Mouse (Mus musculus) adrenal gland, postnatal 14 days (tissue): ENCODE results near the gene Dtx3. TPM values are rescaled to one million over a fixed set of nuclear protein-coding genes. Genes with fewer than 3 reads are reported as not detected.
"Not testable (repeated sequence)": the region's sequence is repeated elsewhere in the genome, so short reads cannot be mapped to it uniquely, and the experiment has no call there.

ENCODE experiments used
- DNase-seq: peaks from one replicate; pipeline ENCODE4 v3.0.0; 2021; ENCODE audit warnings: mixed read lengths
- total RNA-seq: library from RNA; stranded (reverse); gene quantifications from 2 replicates; pipeline ENCODE4 v1.2.3, GENCODE M21; 2021

Gene Dtx3
- total RNA-seq, 1 experiment from 2014 or later = 60.7 TPM

GRCm38 (mm10) chr10:127165654-127166403 lies 29.7 kb downstream of the Dtx3 start:
- DNase-seq = peak; percentile 50

GRCm38 (mm10) chr10:127165354-127165653 lies 30.2 kb downstream of the Dtx3 start:
- DNase-seq = no peak

DNA sequence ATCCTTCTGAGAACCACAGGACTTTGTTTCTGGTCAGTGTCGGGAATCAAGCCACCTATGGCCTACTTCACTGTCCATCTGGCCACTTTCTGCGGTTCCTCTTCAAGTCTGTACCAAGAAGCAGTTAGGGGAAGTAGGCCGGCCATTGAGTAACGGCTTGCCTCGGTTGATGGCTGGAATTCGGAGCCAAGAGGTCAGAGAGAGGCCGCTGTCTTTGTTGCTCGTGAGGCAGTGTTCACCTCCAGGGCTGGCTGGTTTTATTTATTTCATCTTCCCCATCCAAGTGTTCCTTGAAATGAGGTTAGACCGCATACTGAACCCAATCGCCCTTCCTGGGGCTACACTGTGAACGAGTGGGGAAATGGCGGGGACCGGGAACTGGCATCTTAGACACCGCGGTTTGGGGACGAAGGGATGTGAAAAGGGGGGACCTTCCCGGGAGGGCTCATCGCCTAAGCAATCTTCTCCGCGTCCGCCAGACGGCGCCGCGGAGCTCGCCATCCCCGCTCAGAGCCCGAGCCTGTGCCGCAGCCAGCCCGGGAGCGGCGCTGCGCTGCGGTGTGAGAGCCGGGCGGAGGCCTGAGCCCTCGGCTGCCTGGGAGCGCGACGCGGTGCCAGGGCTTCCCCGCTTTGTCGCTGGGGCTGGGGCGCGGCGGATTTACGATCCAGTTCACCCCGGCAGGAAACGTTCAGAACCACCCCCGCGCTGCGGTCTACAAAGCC lies 30.7 kb downstream of the Dtx3 start, which contains the start of gene B4galnt1:
Gene B4galnt1 (plus strand): TSS at position 595 of the 723 bp plus-strand sequence.
- DNase-seq = peak; percentile 84

DNA sequence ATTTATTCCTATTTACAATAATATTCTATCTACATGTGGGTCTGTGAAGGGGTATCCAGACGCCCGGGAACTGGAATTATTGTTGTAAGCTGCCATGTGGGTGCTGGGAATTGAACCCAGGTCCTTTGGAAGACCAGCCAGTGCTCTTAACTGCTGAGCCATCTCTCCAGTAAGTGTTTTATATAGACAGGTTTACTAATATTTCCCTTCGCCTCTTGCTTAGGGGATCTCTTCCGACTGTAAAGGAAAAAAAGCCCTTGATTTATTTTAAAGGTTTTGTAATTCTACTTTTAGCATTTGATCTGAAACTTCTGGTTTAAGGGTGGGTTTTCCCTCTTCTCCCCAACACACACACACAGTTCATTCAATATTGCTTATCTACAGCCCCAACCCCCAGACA lies 31.3 kb downstream of the Dtx3 start:
- DNase-seq = no peak

- not testable (repeated sequence) for DNase-seq
Measured at GRCm38 (mm10) chr10:127162771-127163261, 32.7 kb downstream of the Dtx3 start.

- DNase-seq = no peak
Measured at GRCm38 (mm10) chr10:127160728-127161127, 34.8 kb downstream of the Dtx3 start.

DNA sequence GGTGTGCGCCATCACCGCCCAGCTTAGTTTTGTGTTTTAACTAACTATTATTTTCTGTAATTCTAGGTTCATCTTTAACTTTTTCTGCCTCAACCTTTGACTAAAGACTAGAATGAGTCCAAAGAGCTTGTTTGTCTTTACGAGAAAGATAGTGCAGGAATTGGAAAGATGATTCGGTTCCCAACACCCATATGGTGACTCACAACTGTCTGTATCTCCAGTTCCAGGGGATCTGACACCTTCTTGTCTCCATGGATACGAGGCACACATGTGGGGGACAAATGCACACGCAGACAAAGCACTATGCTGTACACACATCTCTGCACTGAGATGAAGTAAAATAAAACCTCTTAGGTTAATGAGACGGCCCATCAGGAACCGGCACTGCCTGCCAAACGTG lies 35.4 kb downstream of the Dtx3 start:
- no peak for DNase-seq

DNA sequence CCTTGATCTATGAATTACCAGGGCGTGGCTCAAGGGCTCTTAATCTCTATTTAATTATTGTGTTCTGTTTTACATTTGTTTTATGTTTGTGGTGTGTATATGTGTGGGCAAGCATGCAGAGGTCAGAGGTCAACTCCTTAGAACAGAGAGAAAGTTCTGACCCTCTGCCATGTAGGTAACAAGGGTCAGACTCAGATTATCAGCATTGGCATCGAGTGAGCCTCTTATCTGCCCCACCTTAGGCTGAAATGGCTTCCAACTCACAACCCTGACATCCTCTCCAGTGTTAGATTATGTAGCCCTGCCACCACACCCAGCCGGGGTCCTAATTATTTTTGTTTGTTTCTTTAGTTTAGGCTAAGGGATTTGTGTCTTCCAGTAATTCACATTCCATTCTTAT lies 37.1 kb downstream of the Dtx3 start:
- DNase-seq = no peak

- no peak for DNase-seq
Measured at GRCm38 (mm10) chr10:127156511-127156910, 39.0 kb downstream of the Dtx3 start.

DNA sequence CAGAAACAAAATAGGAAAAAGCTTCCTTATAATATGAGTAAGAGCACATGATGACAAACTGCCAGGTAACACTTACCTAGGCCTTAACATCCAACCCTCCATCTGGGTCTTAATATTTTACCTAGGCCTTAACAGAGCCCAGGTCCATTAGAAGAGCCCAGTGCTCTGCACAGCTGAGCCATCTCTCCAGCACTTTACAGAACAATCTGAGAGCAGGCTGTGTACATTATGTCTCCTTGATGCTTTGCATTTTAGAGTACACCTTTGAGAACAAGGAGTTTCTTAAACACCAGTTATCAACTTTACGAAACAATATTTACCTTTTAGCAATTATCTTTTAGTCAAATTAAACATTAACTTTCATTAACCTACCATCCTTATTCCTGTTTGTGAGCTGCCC lies 39.4 kb downstream of the Dtx3 start:
- DNase-seq = no peak

GRCm38 (mm10) chr10:127154652-127155051 lies 40.9 kb downstream of the Dtx3 start:
- DNase-seq = no peak

- no peak for DNase-seq
Measured at GRCm38 (mm10) chr10:127154241-127154640, 41.3 kb downstream of the Dtx3 start.

GRCm38 (mm10) chr10:127153323-127153722 lies 42.2 kb downstream of the Dtx3 start:
- DNase-seq = no peak

GRCm38 (mm10) chr10:127152556-127152955 lies 43.0 kb downstream of the Dtx3 start:
- DNase-seq = not testable (repeated sequence)

DNA sequence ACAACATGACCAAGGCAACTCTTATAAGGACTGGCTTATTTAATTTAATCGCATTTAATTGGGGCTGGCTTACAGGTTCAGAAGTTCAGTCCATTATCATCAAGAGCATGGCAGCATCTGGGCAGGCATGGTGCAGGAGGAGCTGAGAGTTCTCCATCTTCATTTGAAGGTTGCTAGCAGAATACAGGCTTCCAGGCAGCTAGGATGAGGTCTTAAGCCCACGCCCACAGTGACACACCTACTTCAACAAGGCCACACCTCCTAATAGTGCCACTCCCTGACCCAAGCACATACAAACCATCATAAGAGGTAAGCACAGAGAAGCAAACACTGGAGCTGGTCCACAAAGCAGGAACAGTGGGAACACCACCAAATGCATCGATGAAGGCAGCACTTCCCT lies 44.3 kb downstream of the Dtx3 start:
- DNase-seq = not testable (repeated sequence)

DNA sequence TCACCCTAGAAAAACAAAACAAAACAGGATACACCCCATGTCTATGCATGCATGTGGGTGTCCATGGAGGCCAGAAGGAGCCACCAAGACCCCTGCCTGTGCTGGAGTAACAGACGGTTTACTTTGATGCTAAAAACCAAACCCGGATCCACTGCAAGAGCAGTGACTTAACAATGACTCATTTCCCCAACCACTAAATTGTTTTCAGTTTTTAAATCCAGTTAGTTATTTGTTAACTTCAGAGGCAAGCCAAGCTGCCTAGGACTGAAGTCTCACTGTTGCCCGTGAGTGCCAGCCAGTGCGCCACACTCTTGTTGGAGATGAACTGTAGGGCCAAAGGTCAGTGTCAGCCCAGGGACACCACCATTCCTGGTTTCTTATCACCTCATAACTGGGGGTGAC lies 45.1 kb downstream of the Dtx3 start:
- DNase-seq = no peak

GRCm38 (mm10) chr10:127147135-127147534 lies 48.4 kb downstream of the Dtx3 start:
- peak; percentile 34 for DNase-seq

DNA sequence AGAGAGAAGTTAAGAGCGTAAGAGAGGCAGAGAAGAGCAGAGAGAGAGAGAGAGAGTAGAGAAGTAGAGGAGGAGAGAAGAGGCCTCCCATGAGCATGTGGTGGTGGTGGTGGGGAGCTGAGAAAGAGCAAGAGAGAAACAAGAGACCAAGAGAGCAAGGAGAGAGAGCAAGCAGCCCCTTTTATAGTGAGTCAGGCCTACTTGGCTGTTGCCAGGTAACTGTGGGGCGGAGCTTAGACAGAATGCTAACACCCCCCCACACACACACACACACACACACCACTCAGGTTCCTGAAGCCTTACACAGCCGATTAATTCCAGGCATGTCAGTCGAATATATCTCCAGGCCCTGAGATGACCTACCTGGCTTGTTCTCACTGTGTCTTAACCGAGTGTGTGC lies 50.2 kb downstream of the Dtx3 start:
- DNase-seq = no peak

DNA sequence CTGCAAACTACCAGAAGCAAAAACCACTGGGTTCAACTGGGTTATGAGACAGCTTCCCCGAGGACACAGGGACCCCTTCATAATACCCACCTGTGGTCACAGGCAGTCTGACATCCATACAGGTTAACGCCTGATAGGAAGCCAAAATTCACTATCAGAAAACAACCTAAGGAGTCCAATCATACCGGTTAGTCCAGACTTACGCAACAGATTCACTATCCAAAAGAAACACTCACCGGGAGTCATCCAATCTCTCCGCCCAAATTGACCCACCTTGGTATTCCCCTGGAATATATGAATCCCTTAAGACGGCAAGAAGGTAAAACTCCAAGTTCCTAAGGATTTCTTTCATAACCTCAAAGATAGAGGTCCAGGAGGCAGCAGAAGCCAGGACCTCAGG lies 51.0 kb downstream of the Dtx3 start:
- no peak for DNase-seq

DNA sequence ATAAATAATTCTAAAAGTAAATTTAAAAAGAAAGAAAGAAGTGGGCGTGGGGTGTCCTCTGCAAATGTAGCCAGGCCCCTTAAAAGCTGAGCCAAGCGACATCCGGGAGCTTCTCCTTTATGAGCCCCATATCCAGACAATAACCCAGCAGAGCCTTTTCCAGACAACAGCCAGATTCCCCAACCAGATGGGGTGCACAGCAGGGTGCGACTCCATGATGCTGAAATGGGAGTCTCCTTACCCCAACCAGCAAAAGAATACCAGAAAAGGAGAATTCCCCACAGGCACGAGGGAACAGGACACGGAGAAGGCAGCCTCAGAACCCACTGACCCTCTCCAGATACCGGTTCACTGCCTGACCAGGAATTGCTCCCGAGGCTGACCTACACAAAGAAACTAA lies 52.3 kb downstream of the Dtx3 start:
- DNase-seq = no peak

DNA sequence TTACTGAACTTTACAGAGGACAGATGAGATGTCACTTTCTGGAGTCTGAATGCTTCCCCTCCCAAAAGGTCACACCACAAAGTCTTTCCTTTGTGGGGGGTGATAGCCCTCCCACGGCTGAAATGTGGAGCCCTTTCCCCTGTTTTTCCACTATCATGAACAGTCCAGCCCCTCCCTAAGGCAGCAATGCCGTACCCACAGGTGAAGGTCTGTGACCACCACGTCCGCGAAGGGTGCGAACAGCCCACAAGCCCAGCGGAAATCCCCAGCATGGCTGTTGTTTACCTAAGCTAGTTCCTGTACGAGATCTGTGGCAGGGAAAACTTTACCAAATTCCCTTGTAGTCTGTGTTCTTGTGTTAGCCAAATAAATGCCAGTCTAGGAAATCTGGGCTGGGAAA lies 54.0 kb downstream of the Dtx3 start:
- DNase-seq = no peak

GRCm38 (mm10) chr10:127140971-127141370 lies 54.6 kb downstream of the Dtx3 start:
- no peak for DNase-seq
